Mouse (Mus musculus): ENCODE data around the gene Kat6b.

- no peak for TF ChIP-seq CTCF (IDR thresholded peaks at IDR 0.05; ENCODE audit: control insufficient read depth, insufficient read depth, low read length)
- no peak for TF ChIP-seq POLR2A (IDR thresholded peaks at IDR 0.05; ENCODE audit: borderline replicate concordance, control insufficient read depth, low read depth, low read length)
Measured at GRCm38 (mm10) chr14:21536485-21537181, 55.4 kb downstream of the Kat6b start.

All from bone marrow, adult 2 months (tissue).